Mouse (Mus musculus) C2C12 (cell line): ENCODE measurements around the gene Zfp341.

Experiments used
- CEBPB ChIP-seq: IDR thresholded peaks from one replicate; pipeline ENCODE4 v1.6.1; 2011; ENCODE audit warnings: low read depth, mild to moderate bottlenecking, control low read depth, moderate library complexity
- CTCF ChIP-seq: IDR thresholded peaks from one replicate; pipeline ENCODE4 v1.5.1; 2011; ENCODE audit not compliant: control insufficient read depth, insufficient read depth, insufficient read length
- FOSL1 ChIP-seq: IDR thresholded peaks from one replicate; pipeline ENCODE4 v1.8.0; 2011; ENCODE audit warnings: mild to moderate bottlenecking, low read length; ENCODE audit not compliant: poor library complexity, insufficient read depth, severe bottlenecking
- MAX ChIP-seq: IDR thresholded peaks from one replicate; pipeline ENCODE4 v1.6.1; 2011; ENCODE audit warnings: mild to moderate bottlenecking, control low read depth
- MYOD1 ChIP-seq: IDR thresholded peaks from one replicate; pipeline ENCODE4 v1.6.1; 2011; ENCODE audit warnings: low read depth; ENCODE audit not compliant: control insufficient read depth, insufficient read length
- MYOG ChIP-seq: IDR thresholded peaks from one replicate; pipeline ENCODE4 v1.6.1; 2011; ENCODE audit not compliant: control insufficient read depth, insufficient read length; ENCODE audit errors: extremely low read depth
- USF1 ChIP-seq: IDR thresholded peaks from one replicate; pipeline ENCODE4 v1.6.1; 2011; ENCODE audit warnings: low read depth, mild to moderate bottlenecking, control low read depth, moderate library complexity

DNA sequence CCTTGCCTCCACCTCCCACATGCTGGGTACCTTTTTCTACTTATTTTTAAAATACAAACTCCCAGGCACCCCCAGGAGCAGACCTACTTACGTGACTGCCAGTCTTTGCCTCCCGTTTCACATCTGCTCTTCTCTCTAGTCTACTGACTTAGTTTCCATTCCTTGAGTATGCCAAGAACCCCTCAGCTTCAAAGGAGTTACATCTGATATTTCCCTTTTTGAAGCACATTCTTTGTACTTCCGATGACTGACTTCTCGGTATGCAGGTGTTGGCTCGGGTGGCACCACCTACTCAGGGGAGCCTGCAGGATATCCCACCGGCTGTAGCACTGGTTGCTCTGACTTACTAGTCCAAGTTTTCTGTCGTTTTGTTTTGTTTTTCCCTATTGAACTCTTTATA is 8.9 kb upstream of the Zfp341 start:
- TF ChIP-seq CTCF (no peak), MAX (no peak), CEBPB (no peak), FOSL1 (no peak), MYOG (no peak), USF1 (no peak), MYOD1 (no peak)
